Mouse (Mus musculus) CH12.LX (cell line): Measurements from ENCODE around the gene Scyl1.

Experiments used
- CTCF ChIP-seq, 2 experiments: IDR thresholded peaks in 1 of 2; conservative IDR thresholded peaks in 1 of 2; 2 replicates each; pipeline ENCODE4 v1.5.1; 2011 to 2012; ENCODE audit warnings: low read depth in 2 of 2, low read length in 2 of 2, improper control_type of control experiment in 1 of 2, inconsistent platforms in 1 of 2, mild to moderate bottlenecking in 1 of 2, moderate library complexity in 1 of 2
- E2F4 ChIP-seq: IDR thresholded peaks from 2 replicates; pipeline ENCODE4 v1.6.1; 2011; ENCODE audit warnings: low read depth, low read length, improper control_type of control experiment; ENCODE audit not compliant: insufficient replicate concordance
- EP300 ChIP-seq: IDR thresholded peaks from 2 replicates; pipeline ENCODE4 v1.6.1; 2011; ENCODE audit warnings: low read length, improper control_type of control experiment
- HCFC1 ChIP-seq: IDR thresholded peaks from 2 replicates; pipeline ENCODE4 v1.6.1; 2012; ENCODE audit warnings: low read depth, mild to moderate bottlenecking, inconsistent platforms, low read length, improper control_type of control experiment
- KAT2A ChIP-seq: IDR thresholded peaks from 2 replicates; pipeline ENCODE4 v1.6.1; 2012; ENCODE audit warnings: low read length, improper control_type of control experiment, inconsistent platforms; ENCODE audit not compliant: insufficient replicate concordance
- MAFK ChIP-seq: IDR thresholded peaks from 2 replicates; pipeline ENCODE4 v1.6.1; 2011; ENCODE audit warnings: low read length, improper control_type of control experiment; ENCODE audit not compliant: insufficient replicate concordance
- MAX ChIP-seq: IDR thresholded peaks from 2 replicates; pipeline ENCODE4 v1.6.1; 2011; ENCODE audit warnings: low read length, improper control_type of control experiment
- MXI1 ChIP-seq: IDR thresholded peaks from 2 replicates; pipeline ENCODE4 v1.6.1; 2011; ENCODE audit warnings: mild to moderate bottlenecking, low read depth, low read length, improper control_type of control experiment
- MYC ChIP-seq: IDR thresholded peaks from 2 replicates; pipeline ENCODE4 v1.6.1; 2011; ENCODE audit warnings: low read depth, mild to moderate bottlenecking, improper control_type of control experiment, low read length
- NRF1 ChIP-seq: IDR thresholded peaks from 2 replicates; pipeline ENCODE4 v1.6.1; 2014; ENCODE audit warnings: low read depth, mild to moderate bottlenecking, inconsistent platforms, low read length, improper control_type of control experiment, moderate library complexity
- POLR2A ChIP-seq: IDR thresholded peaks from 2 replicates; pipeline ENCODE4 v1.6.1; 2011; ENCODE audit warnings: low read depth, mild to moderate bottlenecking, improper control_type of control experiment, low read length
- SIN3A ChIP-seq: IDR thresholded peaks from 2 replicates; pipeline ENCODE4 v1.6.1; 2012; ENCODE audit warnings: low read length, improper control_type of control experiment, inconsistent platforms
- USF1 ChIP-seq: IDR thresholded peaks from 2 replicates; pipeline ENCODE4 v1.6.1; 2014; ENCODE audit warnings: low read depth, mild to moderate bottlenecking, inconsistent platforms, low read length, improper control_type of control experiment
- USF2 ChIP-seq: conservative IDR thresholded peaks from 2 replicates; pipeline ENCODE4 v1.6.1; 2011; ENCODE audit warnings: low read depth, low read length, improper control_type of control experiment

- TF ChIP-seq USF1 (no peak), E2F4 (no peak), MAX (no peak), CTCF (conservative IDR thresholded peaks at IDR 0.05 in 1 of 2, IDR thresholded peaks at IDR 0.05 in 1 of 2; ENCODE audit: low read depth in 2 of 2, low read length in 2 of 2) (no peak), POLR2A (no peak), NRF1 (no peak), MYC (no peak), EP300 (no peak), KAT2A (no peak), MXI1 (no peak), USF2 (no peak), SIN3A (no peak), MAFK (no peak), HCFC1 (no peak)
Measured at GRCm38 (mm10) chr19:5726961-5727578, 44.1 kb downstream of the Scyl1 start.
